Mouse (Mus musculus): Measurements from ENCODE around the gene Foxn3.

DNA sequence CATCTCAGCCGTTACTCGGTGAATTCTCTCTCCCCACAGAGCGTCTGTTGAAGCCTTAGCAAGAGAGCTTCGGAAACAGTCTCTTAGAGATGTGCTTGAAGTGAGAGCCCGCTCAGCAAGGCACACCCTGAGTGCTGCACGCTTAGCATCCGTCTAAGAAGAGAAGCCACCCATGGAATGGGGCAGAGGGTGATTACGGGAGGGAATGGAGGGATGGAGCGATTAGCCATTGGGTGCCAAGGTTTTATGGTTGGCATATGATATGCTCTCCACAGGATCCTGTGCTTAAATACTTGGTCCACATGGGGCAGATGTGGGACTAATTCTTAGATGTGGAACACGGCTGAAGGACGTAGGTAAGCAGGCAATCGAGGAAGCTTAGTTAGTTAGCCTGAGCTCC lies 45.3 kb downstream of the Foxn3 start:
- TF ChIP-seq POLR2AphosphoS2 (IDR thresholded peaks at IDR 0.05; ENCODE audit: low read depth, low read length) (no peak), EP300 (IDR thresholded peaks at IDR 0.05; ENCODE audit: low read length) (no peak), IRF4 (IDR thresholded peaks at IDR 0.05; ENCODE audit: low read depth, low read length) (no peak), JUN (IDR thresholded peaks at IDR 0.05; ENCODE audit: insufficient read depth, low read depth, low read length) (no peak), MAFK (IDR thresholded peaks at IDR 0.05; ENCODE audit: insufficient replicate concordance, low read length) (no peak), CTCF (conservative IDR thresholded peaks at IDR 0.05 in 1 of 2, IDR thresholded peaks at IDR 0.05 in 1 of 2; ENCODE audit: low read depth in 2 of 2, low read length in 2 of 2) (no peak), RAD21 (IDR thresholded peaks at IDR 0.05; ENCODE audit: low read depth, low read length) (no peak), GABPA (IDR thresholded peaks at IDR 0.05; ENCODE audit: insufficient replicate concordance, low read depth, low read length) (no peak)

Measured in CH12.LX (cell line).